Mouse (Mus musculus) ES-E14 (cell line): ENCODE results near the gene Znrf2. TPM values are rescaled to one million over a fixed set of nuclear protein-coding genes. Genes with fewer than 3 reads are reported as not detected.
"Not testable (repeated sequence)": the region's sequence is repeated elsewhere in the genome, so short reads cannot be mapped to it uniquely, and the experiment has no call there.

Experiments
- DNase-seq: peaks from one replicate; pipeline ENCODE4 v3.0.0-alpha.2; 2013; ENCODE audit warnings: low read depth, low spot score
- H3K27ac ChIP-seq: 2 replicates; pipeline ENCODE4 v1.5.1; 2012; ENCODE audit warnings: low read depth, mild to moderate bottlenecking, low read length, moderate library complexity, mixed read lengths; ENCODE audit not compliant: poor library complexity, insufficient read depth, severe bottlenecking
- H3K36me3 ChIP-seq: 2 replicates; pipeline ENCODE4 v1.6.1; 2012; ENCODE audit warnings: mild to moderate bottlenecking, low read length, moderate library complexity, mixed read lengths; ENCODE audit not compliant: control insufficient read depth, poor library complexity, insufficient read depth, severe bottlenecking
- H3K4me1 ChIP-seq, 2 experiments: fragments of 150-350 bp in 1 of 2; sonication (generic) in 1 of 2; 2 replicates each; pipeline ENCODE4 v1.6.1; 2012; ENCODE audit warnings: low read length in 2 of 2, mild to moderate bottlenecking in 1 of 2, mixed read lengths in 1 of 2; ENCODE audit not compliant: control insufficient read depth in 2 of 2, insufficient read depth in 2 of 2, poor library complexity in 1 of 2
- H3K4me3 ChIP-seq, 2 experiments: fragments of 150-350 bp in 1 of 2; sonication (generic) in 1 of 2; 2 replicates each; pipeline ENCODE4 v1.5.1; 2012; ENCODE audit warnings: low read length in 2 of 2, low read depth in 1 of 2, mild to moderate bottlenecking in 1 of 2, mixed read lengths in 1 of 2; ENCODE audit not compliant: insufficient read depth in 1 of 2, poor library complexity in 1 of 2, severe bottlenecking in 1 of 2
- H3K9ac ChIP-seq: 2 replicates; pipeline ENCODE4 v1.6.1; 2012; ENCODE audit warnings: low read depth, mild to moderate bottlenecking, low read length, mixed read lengths; ENCODE audit not compliant: poor library complexity, insufficient read depth, severe bottlenecking
- H3K9me3 ChIP-seq: fragments of 150-350 bp; sonication (generic); 2 replicates; pipeline ENCODE4 v1.6.1; 2012; ENCODE audit warnings: low read depth, mild to moderate bottlenecking, low read length; ENCODE audit not compliant: control insufficient read depth, insufficient read depth
- CHD2 ChIP-seq: IDR thresholded peaks from 2 replicates; pipeline ENCODE4 v1.6.1; 2014; ENCODE audit warnings: mild to moderate bottlenecking, low read depth, low read length, inconsistent platforms
- HCFC1 ChIP-seq: IDR thresholded peaks from 2 replicates; pipeline ENCODE4 v1.6.1; 2012; ENCODE audit warnings: low read length, inconsistent platforms, borderline replicate concordance; ENCODE audit not compliant: insufficient read depth
- MAFK ChIP-seq: IDR thresholded peaks from 2 replicates; pipeline ENCODE4 v1.6.1; 2014; ENCODE audit warnings: mild to moderate bottlenecking, low read depth, low read length, inconsistent platforms; ENCODE audit not compliant: insufficient read depth
- ZC3H11A ChIP-seq: IDR thresholded peaks from 2 replicates; pipeline ENCODE4 v1.6.1; 2012; ENCODE audit warnings: low read depth, mild to moderate bottlenecking, inconsistent platforms, low read length, borderline replicate concordance
- ZNF384 ChIP-seq: IDR thresholded peaks from 2 replicates; pipeline ENCODE4 v1.6.1; 2012; ENCODE audit warnings: low read depth, low read length, inconsistent platforms
- in situ Hi-C, 2 experiments: fragments of 600-800 bp; cut with MboI; formaldehyde crosslinking; loops; one replicate each; pipeline ENCODE4 v1.15.1; 2025; ENCODE audit warnings: low sequenced_read_pairs in 2 of 2, inconsistent platforms in 1 of 2; ENCODE audit not compliant: unreplicated experiment in 2 of 2
- total RNA-seq: library from RNA; depleted of rRNA; stranded (reverse); fragments of 300-350 nt; gene quantifications from 2 replicates; pipeline ENCODE4 v1.2.3, GENCODE M21; 2012

Znrf2 gene
- total RNA-seq, 1 experiment = 35.0 TPM

DNA sequence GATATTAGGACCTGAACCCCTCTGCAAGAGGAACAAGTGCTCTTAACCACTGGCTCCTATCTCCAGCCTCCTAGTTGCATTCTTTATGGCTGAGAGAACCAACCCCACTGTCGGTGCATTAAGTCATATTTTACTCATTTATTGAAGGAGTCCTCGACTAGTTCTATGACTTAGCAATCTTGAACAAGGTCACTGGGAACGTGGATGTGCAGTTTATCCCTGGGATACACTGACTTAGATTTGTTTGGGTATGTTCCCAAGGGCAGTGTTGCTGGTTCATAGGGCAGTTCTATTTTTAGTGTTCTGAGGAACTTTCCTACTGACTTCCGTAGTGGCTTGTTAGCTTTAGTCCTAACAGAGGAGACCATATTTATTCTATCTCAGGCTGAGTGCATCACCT lies 5.6 kb downstream of the Znrf2 start:
- Histone ChIP-seq H3K9ac (no peak overlapping the region), H3K4me3 (no peak overlapping the region), H3K36me3 (no peaks in the 10 kb centered on the region; the same call in 1 of the 2 replicates), H3K4me1 (peaks cover 17 to 29% of the 10 kb centered on the region in 2 experiments), H3K27ac (no peak overlapping the region), H3K9me3 (no peaks in the 10 kb centered on the region)
- no peak for DNase-seq
- TF ChIP-seq ZC3H11A = no peak
- no peak for TF ChIP-seq ZNF384
- no peak for TF ChIP-seq HCFC1
- no peak for TF ChIP-seq CHD2
- TF ChIP-seq MAFK = no peak
- in situ Hi-C loops = no loop called here

DNA sequence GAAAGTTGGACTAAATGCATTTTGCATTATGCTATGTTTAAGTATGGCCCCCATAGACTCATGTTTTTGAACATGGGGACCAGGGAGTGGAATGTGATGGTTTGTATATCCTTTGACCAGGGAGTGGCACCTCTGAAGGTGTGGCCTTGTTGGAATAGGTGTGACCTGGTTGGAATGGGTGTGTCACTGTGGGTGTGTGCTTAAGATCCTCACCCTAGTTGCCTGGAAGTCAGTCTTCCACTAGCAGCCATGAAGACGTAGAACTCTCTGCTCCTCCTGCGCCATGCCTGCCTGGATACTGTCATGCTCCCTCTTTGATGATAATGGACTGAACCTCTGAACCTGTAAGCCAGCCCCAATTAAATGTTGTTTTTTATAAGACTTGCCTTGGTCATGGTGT lies 7.8 kb downstream of the Znrf2 start:
- Histone ChIP-seq H3K27ac (peak overlapping the region; percentile 31; the same call in 1 of the 2 replicates), H3K4me3 (peak overlapping the region; percentile 3 to 21; a peak in 2 of 4 replicates), H3K4me1 (peaks cover 24 to 25% of the 10 kb centered on the region in 2 experiments)
- in situ Hi-C loops, H3K9ac ChIP-seq, DNase-seq, H3K36me3 ChIP-seq, H3K9me3 ChIP-seq: not testable (repeated sequence)

DNA sequence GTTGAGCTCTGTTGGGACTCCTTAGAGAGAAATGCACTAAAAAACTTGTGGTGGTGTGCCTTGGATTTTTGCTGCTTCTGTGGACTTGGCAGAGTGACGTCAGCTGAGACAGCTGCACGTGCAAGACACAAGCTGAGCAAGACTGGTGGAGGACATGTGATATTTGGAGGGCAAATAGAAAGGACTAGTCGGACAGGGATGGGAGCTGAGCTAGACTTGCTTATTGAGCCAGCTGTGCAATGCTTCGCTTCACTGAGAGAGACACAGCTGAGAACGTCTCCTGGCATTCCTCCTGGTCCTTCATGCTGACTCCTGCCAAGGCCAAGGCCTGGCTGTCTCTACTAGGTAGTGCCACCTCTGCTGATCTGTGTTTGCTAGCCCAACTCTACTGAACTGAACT lies 10.8 kb downstream of the Znrf2 start:
- Histone ChIP-seq H3K36me3 (no peaks in the 10 kb centered on the region; the same call in 1 of the 2 replicates), H3K9me3 (no peaks in the 10 kb centered on the region), H3K27ac (no peak overlapping the region), H3K4me1 (peaks cover 18 to 25% of the 10 kb centered on the region in 2 experiments), H3K4me3 (no peak overlapping the region), H3K9ac (no peak overlapping the region)
- in situ Hi-C loops = no loop called here
- TF ChIP-seq ZC3H11A = no peak
- no peak for TF ChIP-seq CHD2
- TF ChIP-seq MAFK = no peak
- TF ChIP-seq HCFC1 = no peak
- no peak for TF ChIP-seq ZNF384
- no peak for DNase-seq

DNA sequence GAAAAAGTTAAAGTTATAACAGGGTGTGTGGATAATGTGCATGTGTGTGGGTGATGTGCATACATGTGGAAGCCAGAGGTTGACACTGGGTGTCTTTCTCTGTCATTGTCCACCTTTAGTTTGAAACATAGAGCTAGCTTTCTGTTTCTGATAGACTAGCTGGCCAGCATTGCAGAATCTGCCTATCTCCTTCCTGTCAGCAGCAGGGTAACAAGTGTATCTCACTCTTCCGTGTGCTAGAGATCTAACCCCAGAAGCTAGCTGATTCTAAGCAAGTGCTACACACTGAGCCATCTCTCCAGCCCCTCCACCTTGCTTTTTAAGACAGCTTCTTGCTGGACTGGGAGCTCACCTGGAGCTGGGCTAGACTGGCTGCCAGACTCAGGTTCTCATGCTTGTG lies 11.6 kb downstream of the Znrf2 start:
- Histone ChIP-seq H3K9me3 (no peaks in the 10 kb centered on the region), H3K4me3 (no peak overlapping the region), H3K4me1 (peaks cover 15 to 25% of the 10 kb centered on the region in 2 experiments), H3K36me3 (no peaks in the 10 kb centered on the region; the same call in 1 of the 2 replicates), H3K27ac (no peak overlapping the region), H3K9ac (no peak overlapping the region)
- TF ChIP-seq ZC3H11A (no peak), ZNF384 (no peak), HCFC1 (no peak), CHD2 (no peak), MAFK (no peak)
- DNase-seq = no peak
- in situ Hi-C loops = no loop called here

DNA sequence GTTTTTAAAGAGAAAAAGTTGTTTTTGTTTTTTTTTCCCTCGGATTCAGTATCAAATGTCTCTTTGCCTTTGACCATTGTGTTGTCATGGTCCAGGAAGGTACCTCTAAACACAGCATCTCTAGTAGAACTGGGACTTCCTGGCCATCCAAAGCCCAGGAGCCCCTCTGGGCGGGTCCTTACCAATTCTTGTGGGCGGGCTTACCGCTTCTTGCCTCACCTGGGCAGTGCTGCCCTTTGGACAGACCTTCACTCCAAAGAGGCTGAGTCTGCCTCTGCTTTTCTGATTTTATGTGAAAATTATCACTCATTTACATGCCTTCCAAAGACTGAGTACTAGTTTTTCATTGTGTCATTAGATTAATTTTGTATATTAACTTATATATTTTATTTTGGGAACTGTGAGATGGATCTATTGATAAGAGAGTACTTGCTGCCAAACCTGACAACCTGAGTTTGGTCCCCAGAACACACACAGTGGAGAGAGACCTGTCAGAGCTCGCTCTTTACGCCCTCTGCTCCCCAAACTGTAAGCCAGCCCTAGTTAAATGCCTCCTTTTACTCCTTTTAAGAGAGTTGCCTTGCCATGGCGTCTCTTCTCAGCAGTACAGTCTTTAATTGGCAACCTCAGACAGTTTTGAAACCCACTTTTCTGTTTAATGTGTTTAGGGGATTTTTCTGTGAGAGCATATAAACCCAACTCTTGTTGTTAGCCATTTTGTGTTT lies 13.5 kb downstream of the Znrf2 start:
- no peak overlapping the region for H3K9ac ChIP-seq
- TF ChIP-seq MAFK (no peak), ZNF384 (no peak)
- in situ Hi-C loops = no loop called here
- no peaks in the 10 kb centered on the region for H3K9me3 ChIP-seq
- DNase-seq = no peak
- H3K27ac ChIP-seq = no peak overlapping the region
- no peaks in the 10 kb centered on the region for H3K36me3 ChIP-seq
- H3K4me3 ChIP-seq = no peak overlapping the region
- peaks cover 15 to 25% of the 10 kb centered on the region in 2 experiments for H3K4me1 ChIP-seq
